Mouse (Mus musculus) gastrocnemius, postnatal 14 days (tissue): ENCODE data around the gene Trp53i11. TPM values are rescaled to one million over a fixed set of nuclear protein-coding genes. Genes with fewer than 3 reads are reported as not detected.
A peak's percentile ranks its signal among the peaks of the same experiment; 100 is the strongest.

Experiments
- DNase-seq: peaks from one replicate; pipeline ENCODE4 v3.0.0; 2021; ENCODE audit warnings: mixed read lengths
- intact Hi-C: fragments of 180-260 bp; cut with DNase I; formaldehyde crosslinking; loops from one replicate; pipeline ENCODE4 v1.15.1; 2025; ENCODE audit warnings: low total_unique reads
- total RNA-seq, 2 experiments: library from RNA; stranded (reverse); gene quantifications; 2 replicates each; pipeline ENCODE4 v1.2.3; 2021

The Trp53i11 gene
- total RNA-seq, 2 experiments from 2014 or later: 26.9 to 29.6 TPM

GRCm38 (mm10) chr2:93190771-93191487 is 3.6 kb downstream of the Trp53i11 start:
- intact Hi-C loops: loop anchor here (10.0 kb wide), 1 partner anchor 286 kb away; no protein-coding TSS in a partner anchor

GRCm38 (mm10) chr2:93191488-93192181 is 4.3 kb downstream of the Trp53i11 start:
- intact Hi-C loops: loop anchor here (10.0 kb wide), 1 partner anchor 287 kb away; no protein-coding TSS in a partner anchor
- no peak for DNase-seq

More at GRCm38 (mm10) chr2:93190771-93191487, 3.6 kb downstream of the Trp53i11 start:
- no peak for DNase-seq

GRCm38 (mm10) chr2:93192182-93192560 is 4.8 kb downstream of the Trp53i11 start:
- no peak for DNase-seq
- intact Hi-C loops: loop anchor here (10.0 kb wide), 1 partner anchor 287 kb away; no protein-coding TSS in a partner anchor

- no peak for DNase-seq
- intact Hi-C loops: loop anchor here (10.0 kb wide), 1 partner anchor 288 kb away; no protein-coding TSS in a partner anchor
Observed at GRCm38 (mm10) chr2:93192671-93193080, 5.3 kb downstream of the Trp53i11 start.

- DNase-seq: no peak
- intact Hi-C loops: loop anchor here (10.0 kb wide), 1 partner anchor 289 kb away; no protein-coding TSS in a partner anchor
Observed at GRCm38 (mm10) chr2:93193806-93194205, 6.5 kb downstream of the Trp53i11 start.

GRCm38 (mm10) chr2:93198846-93199245 is 11.5 kb downstream of the Trp53i11 start:
- intact Hi-C loops: loop anchor here (2.0 to 10.0 kb wide), 2 partner anchors 128 to 294 kb away; no protein-coding TSS in a partner anchor
- peak; percentile 85 for DNase-seq

- DNase-seq: peak; percentile 72
- intact Hi-C loops: loop anchor here (2.0 to 10.0 kb wide), 2 partner anchors 129 to 295 kb away; no protein-coding TSS in a partner anchor
Observed at GRCm38 (mm10) chr2:93199531-93199974, 12.2 kb downstream of the Trp53i11 start.

- intact Hi-C loops: no loop called here
- no peak for DNase-seq
Observed at GRCm38 (mm10) chr2:93200681-93201340, 13.5 kb downstream of the Trp53i11 start.

- intact Hi-C loops: no loop called here
- DNase-seq: no peak
Observed at GRCm38 (mm10) chr2:93201997-93202396, 14.6 kb downstream of the Trp53i11 start.

GRCm38 (mm10) chr2:93202782-93203181 is 15.4 kb downstream of the Trp53i11 start:
- no peak for DNase-seq
- intact Hi-C loops: no loop called here

- intact Hi-C loops: no loop called here
- DNase-seq: peak; percentile 66
Observed at GRCm38 (mm10) chr2:93203682-93204081, 16.3 kb downstream of the Trp53i11 start.

- intact Hi-C loops: no loop called here
- no peak for DNase-seq
Observed at GRCm38 (mm10) chr2:93204571-93204970, 17.2 kb downstream of the Trp53i11 start.

- no peak for DNase-seq
- intact Hi-C loops: no loop called here
Observed at GRCm38 (mm10) chr2:93206126-93206525, 18.8 kb downstream of the Trp53i11 start.

- intact Hi-C loops: no loop called here
- DNase-seq: no peak
Observed at GRCm38 (mm10) chr2:93212386-93212785, 25.0 kb downstream of the Trp53i11 start.

- DNase-seq: no peak
- intact Hi-C loops: no loop called here
Observed at GRCm38 (mm10) chr2:93212865-93213264, 25.5 kb downstream of the Trp53i11 start.

GRCm38 (mm10) chr2:93214192-93214591 is 26.8 kb downstream of the Trp53i11 start:
- no peak for DNase-seq
- intact Hi-C loops: no loop called here

GRCm38 (mm10) chr2:93215790-93216189 is 28.4 kb downstream of the Trp53i11 start:
- DNase-seq: no peak
- intact Hi-C loops: loop anchor here (2.0 to 5.0 kb wide), 2 partner anchors 203 to 252 kb away; no protein-coding TSS in a partner anchor

- peak; percentile 90 for DNase-seq
- intact Hi-C loops: loop anchor here (2.0 to 5.0 kb wide), 2 partner anchors 202 to 250 kb away; no protein-coding TSS in a partner anchor
Observed at GRCm38 (mm10) chr2:93217015-93217414, 29.7 kb downstream of the Trp53i11 start.

- DNase-seq: no peak
- intact Hi-C loops: loop anchor here (5.0 kb wide), 1 partner anchor 249 kb away; no protein-coding TSS in a partner anchor
Observed at GRCm38 (mm10) chr2:93218353-93218990, 31.1 kb downstream of the Trp53i11 start.
